Mouse (Mus musculus) lung, postnatal 0 days (tissue): Measurements from ENCODE around the gene Meiob. TPM values are rescaled to one million over a fixed set of nuclear protein-coding genes. Genes with fewer than 3 reads are reported as not detected.

Experiments used
- ATAC-seq: fragments of 200-750 bp; cut with Nextera tagmentation; 2 replicates; pipeline ENCODE4 v1.8.0; 2017; ENCODE audit warnings: moderate library complexity
- DNase-seq: peaks from one replicate; pipeline ENCODE4 v3.0.0-alpha.2; 2016; ENCODE audit warnings: low spot score
- H3K27ac ChIP-seq: fragments of 300-500 bp; sonication (generic); 2 replicates; pipeline ENCODE4 v1.5.1; 2014; ENCODE audit warnings: antibody characterized with exemption, mild to moderate bottlenecking, low read length, mixed read lengths
- H3K27me3 ChIP-seq: fragments of 300-500 bp; sonication (generic); replicated peaks from 2 replicates; pipeline ENCODE4 v1.6.1; 2014; ENCODE audit warnings: low read length, mixed read lengths; ENCODE audit not compliant: insufficient read depth
- H3K36me3 ChIP-seq: fragments of 300-500 bp; sonication (generic); 2 replicates; pipeline ENCODE4 v1.6.1; 2014; ENCODE audit warnings: low read length, mixed read lengths; ENCODE audit not compliant: insufficient read depth
- H3K4me1 ChIP-seq: fragments of 300-500 bp; sonication (generic); 2 replicates; pipeline ENCODE4 v1.6.1; 2014; ENCODE audit warnings: antibody characterized with exemption, low read depth, low read length, mixed read lengths; ENCODE audit not compliant: insufficient read depth
- H3K4me2 ChIP-seq: fragments of 300-500 bp; sonication (generic); replicated peaks from 2 replicates; pipeline ENCODE4 v1.6.1; 2014; ENCODE audit warnings: low read depth, mild to moderate bottlenecking, low read length, moderate library complexity, mixed read lengths
- H3K4me3 ChIP-seq: fragments of 300-500 bp; sonication (generic); 2 replicates; pipeline ENCODE4 v1.5.1; 2014; ENCODE audit warnings: low read depth, low read length
- H3K9ac ChIP-seq: fragments of 300-500 bp; sonication (generic); replicated peaks from 2 replicates; pipeline ENCODE4 v1.6.1; 2014; ENCODE audit warnings: low read depth, mild to moderate bottlenecking
- H3K9me3 ChIP-seq: fragments of 300-500 bp; sonication (generic); 2 replicates; pipeline ENCODE4 v1.6.1; 2016; ENCODE audit warnings: low read length, mixed read lengths
- CTCF ChIP-seq: IDR thresholded peaks from 2 replicates; pipeline ENCODE4 v1.5.1; 2016; ENCODE audit warnings: antibody characterized with exemption, mild to moderate bottlenecking
- EP300 ChIP-seq: IDR thresholded peaks from 2 replicates; pipeline ENCODE4 v1.6.1; 2016; ENCODE audit warnings: antibody characterized with exemption, mild to moderate bottlenecking, control low read depth
- WGBS: fragments of 180-500 bp; shearing (Covaris S2); extraction: QIAGEN DNeasy Blood & Tissue Kit; methylation state at CpG from one replicate; pipeline ENCODE4 v1.1.7; 2014; 5-methylcytosine and 5-hydroxymethylcytosine counted together
- polyA plus RNA-seq: library from polyadenylated mRNA; unstranded; fragments of >200 nt; fragmentation: Nextera tagmentation; extraction: Ambion mirVana; gene quantifications from 2 replicates; pipeline ENCODE4 v1.2.1, GENCODE M21; 2015

Gene Meiob
- polyA plus RNA-seq, 1 experiment from 2014 or later: not detected

DNA sequence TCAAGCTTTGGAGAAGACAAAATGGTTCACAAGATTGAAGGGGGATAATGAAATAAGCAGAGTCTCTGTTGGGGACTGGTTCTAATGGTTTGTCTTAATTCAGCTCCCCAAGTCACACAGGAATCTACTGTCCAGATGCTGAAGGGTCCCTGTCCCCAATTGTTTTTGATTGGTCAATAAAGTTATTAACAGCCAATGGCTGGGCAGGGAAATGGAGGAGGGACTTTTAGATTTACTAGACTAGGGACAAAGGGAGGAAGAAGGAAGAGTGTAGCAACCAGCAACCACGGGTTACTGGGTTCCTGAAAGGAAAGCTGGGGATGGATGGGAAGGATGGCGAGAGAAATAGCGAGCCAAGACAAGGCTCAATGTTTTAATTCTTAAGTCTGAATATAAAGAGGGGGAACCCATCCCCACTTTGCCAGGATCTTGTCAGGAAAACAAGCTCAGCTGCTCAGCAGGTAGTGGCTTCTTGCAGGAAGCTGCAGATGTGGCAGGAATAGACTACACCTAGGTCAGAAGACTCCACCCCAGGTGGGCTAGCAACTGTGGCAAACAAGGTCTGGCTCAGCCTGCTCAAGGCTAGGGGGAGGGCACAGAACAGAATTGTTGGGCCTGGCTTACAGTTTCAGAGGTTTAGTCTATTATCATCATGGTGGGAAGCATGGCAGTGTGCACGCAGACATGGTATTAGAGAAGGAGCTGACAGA is 69.8 kb downstream of the Meiob start:
- H3K27ac ChIP-seq: no peak overlapping the region
- 41% methylated on average over 4 of the region's 4 CpGs for WGBS
- DNase-seq: no peak

DNA sequence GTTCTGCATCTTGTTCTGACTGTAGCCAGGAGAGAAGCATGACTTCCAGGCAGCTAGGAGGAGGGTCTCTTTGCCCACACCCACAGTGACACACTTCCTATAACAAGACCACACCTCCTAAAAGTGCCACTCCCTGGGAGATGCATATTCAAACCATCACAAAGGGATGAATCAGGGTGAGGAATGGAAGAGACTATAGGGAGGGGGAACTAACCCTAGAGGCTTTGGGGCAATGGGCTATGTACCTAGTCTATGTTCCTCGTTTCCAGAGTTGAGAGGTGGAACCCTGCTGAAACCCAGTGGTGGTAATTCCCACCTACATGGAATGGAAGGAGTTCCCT is 70.3 kb downstream of the Meiob start:
- Histone ChIP-seq H3K4me1 (no peaks in the 10 kb centered on the region), H3K4me2 (no peak overlapping the region), H3K27me3 (no peaks in the 10 kb centered on the region), H3K9me3 (no peaks in the 10 kb centered on the region), H3K4me3 (no peak overlapping the region), H3K9ac (no peak overlapping the region), H3K36me3 (no peaks in the 10 kb centered on the region), H3K27ac (no peak overlapping the region)
- 40% methylated on average over 1 of the region's 1 CpGs for WGBS
- TF ChIP-seq CTCF (no peak), EP300 (no peak)
- DNase-seq (no peak), ATAC-seq (no peak)

More for the DNA sequence above, 69.8 kb downstream of the Meiob start:
- Histone ChIP-seq H3K4me3 (no peak overlapping the region), H3K9ac (no peak overlapping the region), H3K27me3 (no peaks in the 10 kb centered on the region), H3K9me3 (no peaks in the 10 kb centered on the region), H3K4me1 (no peaks in the 10 kb centered on the region), H3K4me2 (no peak overlapping the region), H3K36me3 (no peaks in the 10 kb centered on the region)
- TF ChIP-seq CTCF (no peak), EP300 (no peak)
- ATAC-seq: no peak

- Histone ChIP-seq H3K4me2 (no peak overlapping the region), H3K9ac (no peak overlapping the region), H3K4me3 (no peak overlapping the region), H3K36me3 (no peaks in the 10 kb centered on the region), H3K27ac (no peak overlapping the region), H3K4me1 (no peaks in the 10 kb centered on the region), H3K27me3 (no peaks in the 10 kb centered on the region), H3K9me3 (no peaks in the 10 kb centered on the region)
- WGBS: 74% methylated on average over 8 of the region's 8 CpGs
- DNase-seq (no peak), ATAC-seq (no peak)
- TF ChIP-seq EP300 (no peak), CTCF (no peak)
These were observed 70.9 kb downstream of the Meiob start for GRCm38 (mm10) chr17:24874989-24875388.

GRCm38 (mm10) chr17:24877336-24878116 is 73.4 kb downstream of the Meiob start:
- Histone ChIP-seq H3K36me3 (no peaks in the 10 kb centered on the region), H3K9ac (no peak overlapping the region), H3K4me1 (no peaks in the 10 kb centered on the region), H3K4me3 (no peak overlapping the region), H3K9me3 (no peaks in the 10 kb centered on the region), H3K4me2 (peak overlapping the region; percentile 19; the same call in 1 of the 2 replicates), H3K27me3 (no peaks in the 10 kb centered on the region), H3K27ac (peak overlapping the region; percentile 62)
- no peak for TF ChIP-seq EP300
- no peak for TF ChIP-seq CTCF
- DNase-seq (no peak), ATAC-seq (peak; percentile 23)
- WGBS: 42% methylated on average over 10 of the region's 10 CpGs

- Histone ChIP-seq H3K4me3 (no peak overlapping the region), H3K36me3 (no peaks in the 10 kb centered on the region), H3K27ac (peak overlapping the region; percentile 62), H3K9me3 (no peaks in the 10 kb centered on the region), H3K9ac (no peak overlapping the region), H3K4me1 (no peaks in the 10 kb centered on the region), H3K27me3 (no peaks in the 10 kb centered on the region), H3K4me2 (peak overlapping the region; percentile 19; the same call in 1 of the 2 replicates)
- 16% methylated on average over 5 of the region's 5 CpGs for WGBS
- TF ChIP-seq EP300 (no peak), CTCF (no peak)
- ATAC-seq: peak; percentile 71
- DNase-seq: peak; percentile 49
These were observed 74.0 kb downstream of the Meiob start for GRCm38 (mm10) chr17:24878117-24878397.

- 0 out of 2 replicates have a peak overlapping the region, but pooled peaks have one; percentile 14 for H3K4me2 ChIP-seq
- no peak overlapping the region for H3K4me3 ChIP-seq
- peak; percentile 69 for ATAC-seq
- H3K27ac ChIP-seq: peak overlapping the region; percentile 62
- H3K9ac ChIP-seq: no peak overlapping the region
- no peaks in the 10 kb centered on the region for H3K4me1 ChIP-seq
- H3K9me3 ChIP-seq: no peaks in the 10 kb centered on the region
- no peaks in the 10 kb centered on the region for H3K27me3 ChIP-seq
- peak; percentile 56 for DNase-seq
- H3K36me3 ChIP-seq: peaks cover 3% of the 10 kb centered on the region; the same call in 1 of the 2 replicates
- no peak for TF ChIP-seq EP300
- WGBS: 56% methylated on average over 8 of the region's 8 CpGs
These were observed 74.4 kb downstream of the Meiob start for GRCm38 (mm10) chr17:24878531-24878930.
